Mouse (Mus musculus): ENCODE results near the gene Nuak1. TPM values are rescaled to one million over a fixed set of nuclear protein-coding genes. Genes with fewer than 3 reads are reported as not detected.
A peak's percentile ranks its signal among the peaks of the same experiment; 100 is the strongest.

Nuak1 gene
- total and polyA plus RNA-seq, 3 experiments: 1.2 to 3.4 (median 1.6) TPM

GRCm38 (mm10) chr10:84444396-84444795 is 4.0 kb upstream of the Nuak1 start:
- Histone ChIP-seq H3K27me3 (replicated peaks) (no peaks in the 10 kb centered on the region), H3K4me2 (ENCODE audit: insufficient read depth, low read depth, poor library complexity, severe bottlenecking) (no peak overlapping the region), H3K27ac (ENCODE audit: insufficient read depth, low read depth) (no peak overlapping the region), H3K4me1 (ENCODE audit: control insufficient read depth in 1 of 2, insufficient read depth in 2 of 2) (peaks cover 0 to 14% of the 10 kb centered on the region in 2 experiments; a peak in 2 of 4 replicates), H3K36me3 (replicated peaks in 1 of 2; ENCODE audit: control insufficient read depth in 1 of 2, insufficient read depth in 1 of 2, low read length in 1 of 2) (no peaks in the 10 kb centered on the region), H3K9ac (ENCODE audit: insufficient read depth, low read depth) (no peak overlapping the region), H3K79me2 (replicated peaks; ENCODE audit: control insufficient read depth, extremely low read depth, insufficient read depth, poor library complexity, severe bottlenecking) (no peaks in the 10 kb centered on the region), H3K4me3 (replicated peaks in 1 of 3; ENCODE audit: low read depth in 2 of 3, low read length in 2 of 3, poor library complexity in 1 of 3) (no peak overlapping the region), H3K9me3 (replicated peaks; ENCODE audit: low read length) (no peaks in the 10 kb centered on the region)
- dilution Hi-C loops (cut with MboI; ENCODE audit: extremely low pct_ligation_motif_present, extremely low pct_unique_long_range_greater_than_20kb, low sequenced_read_pairs) (no loop called here), in situ Hi-C loops (cut with MboI; ENCODE audit: low pct_ligation_motif_present, low pct_unique_long_range_greater_than_20kb, low sequenced_read_pairs) (no loop called here)
- no peak for DNase-seq (ENCODE audit: extremely low read depth)
- TF ChIP-seq ELF1 (IDR thresholded peaks at IDR 0.05; ENCODE audit: low read depth, low read length) (no peak), ZMIZ1 (IDR thresholded peaks at IDR 0.05; ENCODE audit: low read depth, low read length) (no peak), CTCF (conservative IDR thresholded peaks at IDR 0.05 in 1 of 2, IDR thresholded peaks at IDR 0.05 in 1 of 2; ENCODE audit: low read depth in 2 of 2, low read length in 2 of 2) (no peak), EP300 (IDR thresholded peaks at IDR 0.05; ENCODE audit: low read length) (no peak), PAX5 (IDR thresholded peaks at IDR 0.05; ENCODE audit: low read length) (no peak), MAZ (IDR thresholded peaks at IDR 0.05; ENCODE audit: low read depth, low read length) (no peak), MXI1 (IDR thresholded peaks at IDR 0.05; ENCODE audit: low read depth, low read length) (no peak), ETS1 (conservative IDR thresholded peaks at IDR 0.05; ENCODE audit: low read depth, low read length) (no peak), MAFK (IDR thresholded peaks at IDR 0.05; ENCODE audit: insufficient replicate concordance, low read length) (no peak), SMC3 (IDR thresholded peaks at IDR 0.05; ENCODE audit: low read depth, low read length) (no peak), KAT2A (IDR thresholded peaks at IDR 0.05; ENCODE audit: insufficient replicate concordance, low read length) (no peak), TCF12 (IDR thresholded peaks at IDR 0.05; ENCODE audit: low read depth, low read length) (no peak), SIN3A (IDR thresholded peaks at IDR 0.05; ENCODE audit: low read length) (no peak), USF1 (IDR thresholded peaks at IDR 0.05; ENCODE audit: low read depth, low read length) (no peak), NRF1 (IDR thresholded peaks at IDR 0.05; ENCODE audit: low read depth, low read length) (no peak)

- Histone ChIP-seq H3K9ac (ENCODE audit: insufficient read depth, low read depth) (no peak overlapping the region), H3K4me3 (replicated peaks in 1 of 3; ENCODE audit: low read depth in 2 of 3, low read length in 2 of 3, poor library complexity in 1 of 3) (peak overlapping the region in 2 of 3 experiments; percentile 58 to 83), H3K27ac (ENCODE audit: insufficient read depth, low read depth) (no peak overlapping the region), H3K4me1 (ENCODE audit: control insufficient read depth in 1 of 2, insufficient read depth in 2 of 2) (peaks cover 9 to 40% of the 10 kb centered on the region in 2 experiments; a peak in 3 of 4 replicates), H3K36me3 (replicated peaks in 1 of 2; ENCODE audit: control insufficient read depth in 1 of 2, insufficient read depth in 1 of 2, low read length in 1 of 2) (peaks cover 0 to 4% of the 10 kb centered on the region in 2 experiments), H3K27me3 (replicated peaks) (no peaks in the 10 kb centered on the region), H3K4me2 (ENCODE audit: insufficient read depth, low read depth, poor library complexity, severe bottlenecking) (no peak overlapping the region; the same call in 1 of the 2 replicates), H3K79me2 (replicated peaks; ENCODE audit: control insufficient read depth, extremely low read depth, insufficient read depth, poor library complexity, severe bottlenecking) (no peaks in the 10 kb centered on the region), H3K9me3 (replicated peaks; ENCODE audit: low read length) (no peaks in the 10 kb centered on the region)
- DNase-seq (ENCODE audit: extremely low read depth): no peak
- in situ Hi-C loops (cut with MboI; ENCODE audit: low pct_ligation_motif_present, low pct_unique_long_range_greater_than_20kb, low sequenced_read_pairs): no loop called here
- dilution Hi-C loops (cut with MboI; ENCODE audit: extremely low pct_ligation_motif_present, extremely low pct_unique_long_range_greater_than_20kb, low sequenced_read_pairs): no loop called here
- no peak for TF ChIP-seq MXI1 (IDR thresholded peaks at IDR 0.05; ENCODE audit: low read depth, low read length)
- TF ChIP-seq RCOR1 (conservative IDR thresholded peaks at IDR 0.05; ENCODE audit: low read depth, low read length): no peak
- no peak for TF ChIP-seq CHD1 (IDR thresholded peaks at IDR 0.05; ENCODE audit: low read depth, low read length)
- TF ChIP-seq USF1 (IDR thresholded peaks at IDR 0.05; ENCODE audit: low read depth, low read length): no peak
- no peak for TF ChIP-seq MAX (IDR thresholded peaks at IDR 0.05; ENCODE audit: low read length)
- TF ChIP-seq JUND (conservative IDR thresholded peaks at IDR 0.05; ENCODE audit: low read depth, low read length): no peak
- TF ChIP-seq SIN3A (IDR thresholded peaks at IDR 0.05; ENCODE audit: low read length): no peak
- TF ChIP-seq ZC3H11A (IDR thresholded peaks at IDR 0.05; ENCODE audit: low read depth, low read length): no peak
- TF ChIP-seq E2F4 (IDR thresholded peaks at IDR 0.05; ENCODE audit: insufficient replicate concordance, low read depth, low read length): no peak
- no peak for TF ChIP-seq GABPA (IDR thresholded peaks at IDR 0.05; ENCODE audit: insufficient replicate concordance, low read depth, low read length)
- no peak for TF ChIP-seq CTCF (conservative IDR thresholded peaks at IDR 0.05 in 1 of 2, IDR thresholded peaks at IDR 0.05 in 1 of 2; ENCODE audit: low read depth in 2 of 2, low read length in 2 of 2)
- TF ChIP-seq TBP (conservative IDR thresholded peaks at IDR 0.05; ENCODE audit: low read depth, low read length): no peak
- no peak for TF ChIP-seq RAD21 (IDR thresholded peaks at IDR 0.05; ENCODE audit: low read depth, low read length)
- no peak for TF ChIP-seq NELFE (IDR thresholded peaks at IDR 0.05; ENCODE audit: low read depth, low read length)
- no peak for TF ChIP-seq UBTF (IDR thresholded peaks at IDR 0.05; ENCODE audit: low read depth, low read length)
- no peak for TF ChIP-seq ZMIZ1 (IDR thresholded peaks at IDR 0.05; ENCODE audit: low read depth, low read length)
- TF ChIP-seq BHLHE40 (IDR thresholded peaks at IDR 0.05; ENCODE audit: low read depth, low read length): no peak
Measured at GRCm38 (mm10) chr10:84441846-84442245, 1.4 kb upstream of the Nuak1 start.

All from CH12.LX (cell line).